Mouse (Mus musculus) liver, adult 2 months (tissue): ENCODE data around the gene Klf1.

Experiments used
- CTCF ChIP-seq: fragments of 200-500 bp; IDR thresholded peaks from 2 replicates; pipeline ENCODE4 v1.5.1; 2011; ENCODE audit warnings: low read depth, low read length, control low read depth
- POLR2A ChIP-seq: fragments of 200-500 bp; IDR thresholded peaks from 2 replicates; pipeline ENCODE4 v1.6.1; 2011; ENCODE audit warnings: low read length, control low read depth; ENCODE audit not compliant: insufficient read depth; ENCODE audit errors: extremely low read depth

DNA sequence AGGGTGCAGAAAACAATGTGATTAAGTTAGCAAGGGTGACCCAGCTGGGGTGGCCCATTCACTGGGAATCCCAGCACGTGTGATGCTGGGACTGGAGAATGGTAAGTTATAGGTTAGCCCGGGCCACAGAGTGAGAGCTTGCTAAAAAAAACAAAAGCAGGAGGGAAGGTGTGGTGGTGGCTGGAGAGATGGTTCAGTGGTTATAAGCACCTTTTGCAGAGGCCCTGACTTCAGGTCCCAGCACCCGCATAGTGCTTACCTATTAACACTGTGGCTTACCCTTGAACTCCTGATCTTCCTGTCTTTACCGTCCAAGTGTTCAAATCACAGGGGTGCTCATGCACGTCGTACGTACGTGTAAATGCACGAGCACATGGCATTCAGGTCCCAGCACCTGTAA is 5.3 kb downstream of the Klf1 start:
- TF ChIP-seq POLR2A (no peak), CTCF (no peak)
